ENCODE assay signal across 17 mouse cellular contexts in the genomic region with DNA sequence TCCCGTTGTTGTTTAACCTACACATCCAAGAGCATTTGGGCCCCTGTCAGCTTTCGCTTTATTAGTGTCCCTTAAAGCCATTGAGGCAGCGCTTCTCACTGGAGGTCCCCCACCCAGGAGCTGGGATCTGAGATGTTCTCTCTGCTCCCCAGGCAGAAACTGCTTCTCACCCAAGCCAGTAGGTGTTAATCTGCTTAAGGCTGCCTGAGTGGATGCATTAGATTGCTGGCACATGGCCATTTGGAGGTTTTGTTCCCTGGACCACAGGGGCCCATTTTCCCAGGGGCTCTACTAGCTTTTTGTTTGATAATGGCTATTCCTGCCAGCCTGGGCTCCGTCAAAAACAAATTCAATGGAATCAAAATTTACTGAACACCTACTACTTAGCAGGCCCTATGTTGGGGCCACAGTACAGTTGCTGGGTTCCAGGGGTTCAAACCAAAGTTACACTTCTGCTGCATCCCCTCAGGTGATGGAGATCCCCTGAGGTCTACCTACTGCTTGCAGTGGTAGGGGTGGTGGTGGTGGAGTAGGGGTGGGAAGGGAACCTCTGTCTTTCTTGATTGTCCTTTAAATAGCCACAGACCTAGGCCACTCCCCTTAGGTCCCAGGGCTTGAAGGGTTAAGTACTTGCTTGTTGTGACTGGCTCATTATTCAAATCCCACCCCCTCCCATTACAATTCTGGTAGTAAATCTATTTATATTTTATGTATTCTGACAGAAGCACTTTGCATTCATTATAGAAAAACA. TPM values are rescaled to one million over a fixed set of nuclear protein-coding genes. Genes with fewer than 3 reads are reported as not detected.
DNase-seq lines count a peak whose midpoint lies in the region; ATAC-seq and TF ChIP-seq lines count a peak whose summit lies in the region.
"Had no signal": no experiment of that assay in that cellular context is flagged by ENCODE, and none has a peak within 500 bp of the region (broad histone marks: within the 10 kb centered on the region; RNA-seq: fewer than 3 reads in every experiment).

No protein-coding gene starts in this region.

- WGBS in forebrain, embryonic 16.5 days = 16% methylated on average over 4 of the region's 4 CpGs
- WGBS in midbrain, postnatal 0 days = 32% methylated on average over 4 of the region's 4 CpGs

- H3K36me3 ChIP-seq in forebrain, embryonic 16.5 days (ENCODE audit: control insufficient read depth, insufficient read depth) = no peaks in the 10 kb centered on the region
- no peaks in the 10 kb centered on the region for H3K36me3 ChIP-seq in midbrain, postnatal 0 days (ENCODE audit: insufficient read depth, low read length)
- H3K36me3 ChIP-seq: limb, embryonic 12.5 days had no signal

- DNase-seq in cerebellum, postnatal 10 days = peak; percentile 29 to 35
- DNase-seq in cerebellum, postnatal 36 days = no peak
- peak; percentile 30 for DNase-seq in left cerebral cortex, postnatal 4 days
- no peak for DNase-seq in left cerebral cortex, adult 2 months (ENCODE audit: extremely low spot score in 1 of 2, low spot score in 2 of 2)
- DNase-seq in midbrain, postnatal 0 days (ENCODE audit: low spot score) = peak; percentile 51
- DNase-seq in B cell, adult 2 months = no peak
- no peak for DNase-seq in left cerebral cortex, adult 18-20 months (ENCODE audit: low spot score in 2 of 2)
- DNase-seq: adrenal gland, postnatal 10 days; cerebellum, adult 8-10 months; gastrocnemius, postnatal 36 days; heart, postnatal 36 days; kidney, adult 11 months; liver, postnatal 0 days had no signal

- H3K4me2 ChIP-seq in forebrain, embryonic 16.5 days (ENCODE audit: low read length) = no peak overlapping the region
- no peak overlapping the region for H3K4me2 ChIP-seq in midbrain, postnatal 0 days (ENCODE audit: low read depth, low read length, poor library complexity, severe bottlenecking)
- H3K4me2 ChIP-seq: limb, embryonic 12.5 days; liver, embryonic 11.5 days had no signal

- H3K27ac ChIP-seq in left cerebral cortex, adult 2 months = no peak overlapping the region
- no peak overlapping the region for H3K27ac ChIP-seq in forebrain, embryonic 16.5 days (ENCODE audit: low read length)
- H3K27ac ChIP-seq in midbrain, postnatal 0 days (ENCODE audit: low read depth, low read length) = no peak overlapping the region
- H3K27ac ChIP-seq: limb, embryonic 12.5 days had no signal

- no peak overlapping the region for H3K4me3 ChIP-seq in left cerebral cortex, adult 2 months
- H3K4me3 ChIP-seq in forebrain, embryonic 16.5 days (replicated peaks; ENCODE audit: low read length) = no peak overlapping the region
- no peak overlapping the region for H3K4me3 ChIP-seq in midbrain, postnatal 0 days (ENCODE audit: low read depth, low read length)
- H3K4me3 ChIP-seq: limb, embryonic 12.5 days had no signal

- intact Hi-C loops in left cerebral cortex, postnatal 4 days (cut with DNase I) = no loop called here
- intact Hi-C loops in left cerebral cortex, adult 2 months (cut with DNase I) = no loop called here

- H3K9ac ChIP-seq in forebrain, embryonic 16.5 days (replicated peaks; ENCODE audit: low read depth, low read length) = no peak overlapping the region
- no peak overlapping the region for H3K9ac ChIP-seq in midbrain, postnatal 0 days (replicated peaks; ENCODE audit: low read length, poor library complexity, severe bottlenecking)
- H3K9ac ChIP-seq: limb, embryonic 12.5 days; liver, postnatal 0 days had no signal

- H3K4me1 ChIP-seq in forebrain, embryonic 16.5 days (replicated peaks; ENCODE audit: control insufficient read depth, insufficient read depth, low read length) = peaks cover 6% of the 10 kb centered on the region
- H3K4me1 ChIP-seq in midbrain, postnatal 0 days (ENCODE audit: insufficient read depth, low read length) = peaks cover 3% of the 10 kb centered on the region; the same call in 1 of the 2 replicates

- no peak for TF ChIP-seq CTCF in left cerebral cortex, adult 2 months (IDR thresholded peaks at IDR 0.05)
- no peak for TF ChIP-seq CTCF in midbrain, postnatal 0 days (IDR thresholded peaks at IDR 0.05)

- ATAC-seq in forebrain, embryonic 16.5 days = 0 out of 2 replicates have a peak, but pooled peaks have one; percentile 43
- ATAC-seq in midbrain, postnatal 0 days (ENCODE audit: low FRiP score) = no peak
- ATAC-seq: liver, postnatal 0 days; lung, postnatal 0 days had no signal

- no peaks in the 10 kb centered on the region for H3K27me3 ChIP-seq in forebrain, embryonic 16.5 days (replicated peaks; ENCODE audit: control insufficient read depth, insufficient read depth, low read length)
- H3K27me3 ChIP-seq in midbrain, postnatal 0 days (ENCODE audit: insufficient read depth, low read length) = no peaks in the 10 kb centered on the region
- H3K27me3 ChIP-seq: limb, embryonic 12.5 days had no signal

- H3K9me3 ChIP-seq in forebrain, embryonic 16.5 days (ENCODE audit: control insufficient read depth, low read length) = no peaks in the 10 kb centered on the region
- H3K9me3 ChIP-seq in midbrain, postnatal 0 days (ENCODE audit: low read length) = no peaks in the 10 kb centered on the region
- H3K9me3 ChIP-seq: limb, embryonic 12.5 days had no signal

RNA-seq across cellular contexts. Expression of a gene that starts 28.1 kb away (rescaled TPM):
- total RNA-seq in left cerebral cortex, postnatal 4 days (2021) = 10 to 100 TPM; 47.9 to 49.0 TPM
- 10 to 100 TPM; 57.5 to 57.7 TPM for total RNA-seq in left cerebral cortex, adult 2 months (2021)
- polyA plus RNA-seq in forebrain, embryonic 16.5 days (2015; fragmentation: Nextera tagmentation; extraction: Ambion mirVana) = 46.7 and 48.4 TPM in 2 replicates
- total RNA-seq in midbrain, postnatal 0 days (2014; rRNA removed) = 48.4 and 61.2 TPM in 2 replicates
- polyA plus RNA-seq in midbrain, postnatal 0 days (2015; fragmentation: Nextera tagmentation; extraction: Ambion mirVana) = 34.5 and 34.8 TPM in 2 replicates
- 10 to 100 TPM; 63.5 to 65.4 TPM for total RNA-seq in left cerebral cortex, adult 18-20 months (2021)

Comparison
In these comparisons a context has a peak if more than half of its experiments do, and no peak if none do; other contexts are left out.
1. DNase-seq: peak in cerebellum, postnatal 10 days (2 of 2), left cerebral cortex, postnatal 4 days (single experiment) and midbrain, postnatal 0 days (single experiment); none in cerebellum, postnatal 36 days (0 of 2), left cerebral cortex, adult 2 months (0 of 2), B cell, adult 2 months (0 of 2) and left cerebral cortex, adult 18-20 months (0 of 2).